Mouse (Mus musculus): ENCODE measurements around the gene Spn.

DNA sequence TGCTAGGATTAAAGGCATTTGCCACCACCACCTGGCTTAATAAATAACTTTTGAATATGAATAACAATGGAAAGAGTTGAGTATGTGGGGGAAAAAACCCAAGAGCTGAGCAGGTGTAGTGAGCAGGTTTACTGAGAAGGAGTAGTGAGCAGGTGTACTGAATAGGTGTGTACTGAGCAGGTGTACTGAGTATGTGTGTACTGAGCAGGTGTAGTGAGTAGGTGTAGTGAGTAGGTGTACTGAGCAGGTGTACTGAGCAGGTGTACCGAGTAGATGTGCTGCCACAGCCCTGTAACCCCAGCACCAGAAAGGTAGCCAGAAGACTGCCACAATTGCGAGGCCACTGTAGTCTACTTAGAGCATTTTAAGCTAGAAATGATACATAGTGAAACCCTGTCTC, 52.8 kb downstream of the Spn start:
- TF ChIP-seq CTCF (IDR thresholded peaks at IDR 0.05; ENCODE audit: extremely low read depth, insufficient read length, insufficient replicate concordance, low read depth, low read length) (no peak), POLR2A (IDR thresholded peaks at IDR 0.05; ENCODE audit: low read depth, low read length) (no peak)
